Mouse (Mus musculus): ENCODE results near the gene Vps26c. TPM values are rescaled to one million over a fixed set of nuclear protein-coding genes. Genes with fewer than 3 reads are reported as not detected.

Vps26c gene
- polyA plus RNA-seq (2015; fragmentation: Nextera tagmentation; extraction: Ambion mirVana) = 36.6 and 46.7 TPM in 2 replicates

DNA sequence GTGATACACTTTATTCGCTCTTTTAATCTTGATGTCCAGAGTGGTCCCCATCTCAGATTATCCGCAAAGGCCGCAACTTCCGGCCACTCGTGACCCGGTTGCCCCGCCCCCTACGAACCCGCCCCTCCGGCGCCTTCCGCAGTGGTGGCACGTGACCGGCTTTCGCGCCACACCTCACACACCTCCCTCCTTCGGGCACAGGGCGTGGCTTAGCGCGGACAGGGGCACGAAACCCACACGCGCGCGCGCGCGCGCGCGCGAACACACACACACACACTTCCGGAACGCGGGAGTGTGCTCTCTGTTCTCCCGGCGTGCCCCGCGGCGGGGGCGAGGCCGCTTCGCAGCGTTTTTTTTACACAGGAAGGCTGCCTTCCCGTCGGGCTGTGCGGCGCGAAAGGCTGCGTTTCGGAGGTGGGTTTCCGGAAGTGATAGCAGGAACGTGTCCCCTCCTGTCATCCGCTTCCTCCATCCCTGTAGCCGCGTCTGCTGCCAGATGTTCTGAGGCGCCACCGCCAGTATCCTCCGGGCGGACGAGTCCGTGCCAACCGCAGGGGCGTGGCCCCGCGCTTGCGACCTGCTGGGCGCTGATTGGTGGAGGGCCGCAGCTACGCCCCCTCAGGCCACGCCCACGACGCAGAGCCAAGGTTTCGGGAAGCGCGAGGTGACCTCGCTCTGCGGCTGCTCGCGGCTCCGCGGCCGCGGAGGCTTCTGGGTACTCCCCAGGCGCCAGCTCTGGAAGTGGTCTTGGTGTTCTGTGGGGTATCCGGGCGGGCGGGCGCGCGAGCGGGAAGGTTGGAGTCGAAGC is at the start of gene Vps26c:
Gene Vps26c, minus strand, starts transcription at position 487 of the 808 bp plus-strand sequence.
- TF ChIP-seq CTCF (IDR thresholded peaks at IDR 0.05; ENCODE audit: low read depth) = 0 out of 2 replicates have a peak, but pooled peaks have one; percentile 11
- Histone ChIP-seq H3K36me3 (ENCODE audit: control insufficient read depth, insufficient read depth) (no peaks in the 10 kb centered on the region), H3K27me3 (replicated peaks; ENCODE audit: control insufficient read depth, insufficient read depth, low read length) (no peaks in the 10 kb centered on the region), H3K4me3 (ENCODE audit: low read depth, low read length) (peak within 1 kb of the TSS; percentile 80), H3K4me2 (replicated peaks; ENCODE audit: low read depth) (peak within 1 kb of the TSS; percentile 78), H3K4me1 (replicated peaks; ENCODE audit: control insufficient read depth, insufficient read depth, low read length) (peaks cover 7% of the 10 kb centered on the region; the same call in 1 of the 2 replicates), H3K9ac (ENCODE audit: low read depth, low read length) (peak within 1 kb of the TSS; percentile 78), H3K9me3 (ENCODE audit: control insufficient read depth) (no peaks in the 10 kb centered on the region), H3K27ac (ENCODE audit: low read depth, low read length) (peak within 1 kb of the TSS; percentile 97)
- ATAC-seq = peak; percentile 96
- WGBS = under 1% methylated on average over 92 of the region's 93 CpGs

DNA sequence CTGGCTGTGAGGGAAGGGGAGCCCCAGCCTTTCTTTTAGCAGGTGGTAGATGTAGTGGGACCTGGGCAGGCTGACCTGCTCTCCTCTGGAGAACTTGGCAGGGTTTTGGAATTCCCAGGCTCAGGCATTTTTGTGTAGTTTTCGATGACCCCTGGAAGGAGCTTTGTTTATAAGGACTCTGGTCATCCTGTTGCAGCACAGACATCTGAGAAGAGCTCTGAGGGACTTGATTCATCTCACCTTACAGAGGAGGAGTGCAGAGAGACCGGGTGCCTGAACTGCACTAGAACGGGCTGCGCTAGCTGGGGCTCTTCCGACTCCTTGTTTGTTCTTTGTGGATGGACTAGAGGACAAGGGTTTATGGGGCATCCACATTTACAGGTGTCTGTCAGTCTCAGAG is 49.1 kb upstream of the Vps26c start:
- Histone ChIP-seq H3K9me3 (ENCODE audit: control insufficient read depth) (no peaks in the 10 kb centered on the region), H3K4me1 (replicated peaks; ENCODE audit: control insufficient read depth, insufficient read depth, low read length) (peaks cover 16% of the 10 kb centered on the region), H3K36me3 (ENCODE audit: control insufficient read depth, insufficient read depth) (no peaks in the 10 kb centered on the region), H3K9ac (ENCODE audit: low read depth, low read length) (no peak overlapping the region), H3K27ac (ENCODE audit: low read depth, low read length) (0 out of 2 replicates have a peak overlapping the region, but pooled peaks have one; percentile 28), H3K4me3 (ENCODE audit: low read depth, low read length) (no peak overlapping the region), H3K27me3 (replicated peaks; ENCODE audit: control insufficient read depth, insufficient read depth, low read length) (no peaks in the 10 kb centered on the region), H3K4me2 (replicated peaks; ENCODE audit: low read depth) (no peak overlapping the region; the same call in 1 of the 2 replicates)
- TF ChIP-seq CTCF (IDR thresholded peaks at IDR 0.05; ENCODE audit: low read depth) = no peak
- WGBS = 43% methylated on average over 5 of the region's 5 CpGs
- no peak for ATAC-seq

DNA sequence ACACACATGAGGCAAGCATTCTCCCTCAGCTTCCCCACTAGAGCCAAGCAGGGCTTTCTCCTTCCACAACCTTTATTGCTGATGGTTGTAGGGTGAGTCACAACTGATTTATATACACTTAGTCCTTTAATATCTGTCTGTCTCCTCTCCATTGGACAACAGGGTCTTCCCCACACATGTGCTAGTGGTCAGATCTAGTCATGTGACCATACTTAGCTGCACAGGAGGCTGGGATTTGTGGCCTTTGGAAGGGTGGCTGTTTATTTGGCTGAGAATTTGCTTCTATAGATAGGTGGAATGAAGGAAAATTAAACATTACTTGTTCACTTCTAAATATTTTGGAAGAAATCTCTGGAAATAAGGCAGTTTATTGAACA is 48.1 kb upstream of the Vps26c start:
- H3K9me3 ChIP-seq (ENCODE audit: control insufficient read depth) = no peaks in the 10 kb centered on the region
- peak; percentile 32 for ATAC-seq
- no peaks in the 10 kb centered on the region for H3K27me3 ChIP-seq (replicated peaks; ENCODE audit: control insufficient read depth, insufficient read depth, low read length)
- H3K4me1 ChIP-seq (replicated peaks; ENCODE audit: control insufficient read depth, insufficient read depth, low read length) = peaks cover 16% of the 10 kb centered on the region; the same call in 1 of the 2 replicates
- no peak for TF ChIP-seq CTCF (IDR thresholded peaks at IDR 0.05; ENCODE audit: low read depth)
- H3K4me2 ChIP-seq (replicated peaks; ENCODE audit: low read depth) = peak overlapping the region; percentile 30; the same call in 1 of the 2 replicates
- H3K36me3 ChIP-seq (ENCODE audit: control insufficient read depth, insufficient read depth) = no peaks in the 10 kb centered on the region
- no peak overlapping the region for H3K9ac ChIP-seq (ENCODE audit: low read depth, low read length)
- H3K4me3 ChIP-seq (ENCODE audit: low read depth, low read length) = no peak overlapping the region
- H3K27ac ChIP-seq (ENCODE audit: low read depth, low read length) = peak overlapping the region; percentile 50; the same call in 1 of the 2 replicates

DNA sequence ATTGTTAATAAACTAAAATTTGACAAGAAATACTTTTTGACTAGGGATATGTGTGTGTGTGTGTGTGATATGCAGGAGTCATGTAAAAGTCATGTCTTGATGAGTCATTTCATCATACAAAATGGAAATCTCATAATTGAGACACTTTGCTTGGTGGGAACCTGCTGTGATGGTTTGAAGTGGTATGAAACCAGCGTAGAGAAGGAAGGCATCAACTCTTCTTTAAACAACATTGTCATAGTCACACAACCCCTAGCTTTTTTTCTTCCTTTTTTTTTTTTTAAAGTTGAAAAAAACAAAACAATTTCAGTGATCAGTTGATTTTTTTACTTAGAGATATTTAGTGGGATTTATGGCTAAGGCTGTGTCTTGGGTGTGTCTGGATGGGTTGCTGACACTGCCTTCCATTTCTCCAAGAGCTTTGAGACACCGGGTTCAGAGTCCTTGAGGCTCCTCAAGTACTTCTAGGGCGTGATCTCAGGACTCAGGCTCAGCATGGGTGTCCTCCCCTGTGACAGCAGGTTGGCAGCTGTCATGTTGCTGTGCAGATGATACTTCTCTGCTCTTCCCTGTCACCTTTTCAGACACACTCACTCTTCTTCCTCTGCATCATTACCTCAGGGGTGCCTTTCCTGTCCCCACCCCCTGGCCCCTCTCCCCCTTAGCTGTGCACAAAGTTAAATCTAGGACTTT is 47.5 kb upstream of the Vps26c start:
- H3K4me1 ChIP-seq (replicated peaks; ENCODE audit: control insufficient read depth, insufficient read depth, low read length) = peaks cover 16% of the 10 kb centered on the region; the same call in 1 of the 2 replicates
- H3K9me3 ChIP-seq (ENCODE audit: control insufficient read depth) = no peaks in the 10 kb centered on the region
- 50% methylated on average over 3 of the region's 3 CpGs for WGBS
- no peaks in the 10 kb centered on the region for H3K27me3 ChIP-seq (replicated peaks; ENCODE audit: control insufficient read depth, insufficient read depth, low read length)
- peak overlapping the region; percentile 50; the same call in 1 of the 2 replicates for H3K27ac ChIP-seq (ENCODE audit: low read depth, low read length)
- no peak overlapping the region for H3K9ac ChIP-seq (ENCODE audit: low read depth, low read length)
- peak overlapping the region; percentile 30; the same call in 1 of the 2 replicates for H3K4me2 ChIP-seq (replicated peaks; ENCODE audit: low read depth)
- no peaks in the 10 kb centered on the region for H3K36me3 ChIP-seq (ENCODE audit: control insufficient read depth, insufficient read depth)
- peak; percentile 26 for ATAC-seq
- TF ChIP-seq CTCF (IDR thresholded peaks at IDR 0.05; ENCODE audit: low read depth) = no peak
- no peak overlapping the region for H3K4me3 ChIP-seq (ENCODE audit: low read depth, low read length)

DNA sequence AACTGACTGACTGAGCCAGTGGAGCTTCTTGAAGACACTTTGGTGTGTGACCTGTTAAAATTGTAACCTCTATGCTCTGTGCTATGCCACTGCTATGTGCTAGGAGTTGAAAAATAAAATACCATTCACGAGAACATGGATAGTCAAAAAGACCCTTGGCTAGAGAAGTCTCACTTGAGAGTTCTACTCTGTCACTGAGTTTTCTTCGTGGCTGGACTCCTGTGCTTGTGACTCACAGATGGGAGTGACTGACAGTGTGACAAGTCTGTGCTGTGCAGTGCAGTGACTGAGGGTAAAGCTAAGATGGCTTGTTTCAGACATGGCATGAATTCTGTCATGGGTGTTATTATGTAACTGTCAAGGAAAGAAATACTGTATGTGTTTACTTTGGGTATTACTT is 45.8 kb upstream of the Vps26c start:
- H3K36me3 ChIP-seq (ENCODE audit: control insufficient read depth, insufficient read depth) = no peaks in the 10 kb centered on the region
- H3K4me1 ChIP-seq (replicated peaks; ENCODE audit: control insufficient read depth, insufficient read depth, low read length) = peaks cover 16% of the 10 kb centered on the region; the same call in 1 of the 2 replicates
- peak overlapping the region; percentile 55 for H3K27ac ChIP-seq (ENCODE audit: low read depth, low read length)
- 0 out of 2 replicates have a peak overlapping the region, but pooled peaks have one; percentile 4 for H3K4me3 ChIP-seq (ENCODE audit: low read depth, low read length)
- H3K4me2 ChIP-seq (replicated peaks; ENCODE audit: low read depth) = peak overlapping the region; percentile 74
- H3K9me3 ChIP-seq (ENCODE audit: control insufficient read depth) = no peaks in the 10 kb centered on the region
- H3K9ac ChIP-seq (ENCODE audit: low read depth, low read length) = no peak overlapping the region
- no peak for TF ChIP-seq CTCF (IDR thresholded peaks at IDR 0.05; ENCODE audit: low read depth)
- 17% methylated on average over 2 of the region's 2 CpGs for WGBS
- no peaks in the 10 kb centered on the region for H3K27me3 ChIP-seq (replicated peaks; ENCODE audit: control insufficient read depth, insufficient read depth, low read length)
- no peak for ATAC-seq

All from intestine, postnatal 0 days (tissue).